Mouse (Mus musculus) stomach, postnatal 0 days (tissue): ENCODE results near the gene Gtf2ird1. TPM values are rescaled to one million over a fixed set of nuclear protein-coding genes. Genes with fewer than 3 reads are reported as not detected.

Experiments used
- ATAC-seq: fragments of 200-750 bp; cut with Nextera tagmentation; 2 replicates; pipeline ENCODE4 v1.8.0; 2017; ENCODE audit not compliant: low FRiP score, low TSS enrichment
- DNase-seq: peaks from one replicate; pipeline ENCODE4 v3.0.0-alpha.2; 2016; ENCODE audit warnings: low spot score
- H3K27ac ChIP-seq: fragments of 300-500 bp; sonication (generic); replicated peaks from 2 replicates; pipeline ENCODE4 v1.5.1; 2014; ENCODE audit warnings: mild to moderate bottlenecking, control low read depth
- H3K27me3 ChIP-seq: fragments of 300-500 bp; sonication (generic); 2 replicates; pipeline ENCODE4 v1.6.1; 2014; ENCODE audit warnings: low read length; ENCODE audit not compliant: control insufficient read depth, insufficient read depth
- H3K36me3 ChIP-seq: fragments of 300-500 bp; sonication (generic); 2 replicates; pipeline ENCODE4 v1.6.1; 2014; ENCODE audit warnings: low read length, mixed read lengths; ENCODE audit not compliant: control insufficient read depth, insufficient read depth
- H3K4me1 ChIP-seq: fragments of 300-500 bp; sonication (generic); replicated peaks from 2 replicates; pipeline ENCODE4 v1.6.1; 2014; ENCODE audit warnings: antibody characterized with exemption; ENCODE audit not compliant: control insufficient read depth, insufficient read depth
- H3K4me2 ChIP-seq: fragments of 300-500 bp; sonication (generic); replicated peaks from 2 replicates; pipeline ENCODE4 v1.6.1; 2014; ENCODE audit warnings: low read depth, mild to moderate bottlenecking, control low read depth, moderate library complexity
- H3K4me3 ChIP-seq: fragments of 300-500 bp; sonication (generic); 2 replicates; pipeline ENCODE4 v1.5.1; 2014; ENCODE audit warnings: low read depth, low read length, control low read depth
- H3K9ac ChIP-seq: fragments of 300-500 bp; sonication (generic); 2 replicates; pipeline ENCODE4 v1.6.1; 2014; ENCODE audit warnings: mild to moderate bottlenecking, low read length, control low read depth, mixed read lengths
- H3K9me3 ChIP-seq: fragments of 300-500 bp; sonication (generic); 2 replicates; pipeline ENCODE4 v1.6.1; 2016; ENCODE audit warnings: low read length; ENCODE audit not compliant: control insufficient read depth
- CTCF ChIP-seq: IDR thresholded peaks from 2 replicates; pipeline ENCODE4 v1.5.1; 2016; ENCODE audit warnings: antibody characterized with exemption, low read depth, mild to moderate bottlenecking, moderate library complexity
- EP300 ChIP-seq: optimal IDR thresholded peaks from 2 replicates; pipeline ENCODE3; 2016; ENCODE audit warnings: antibody characterized with exemption
- WGBS: fragments of 180-500 bp; shearing (Covaris S2); extraction: QIAGEN DNeasy Blood & Tissue Kit; methylation state at CpG from one replicate; pipeline ENCODE4 v1.1.7; 2014; 5-methylcytosine and 5-hydroxymethylcytosine counted together
- polyA plus RNA-seq: library from polyadenylated mRNA; unstranded; fragments of >200 nt; fragmentation: Nextera tagmentation; extraction: Ambion mirVana; gene quantifications from 2 replicates; pipeline ENCODE4 v1.2.1, GENCODE M21; 2015

The Gtf2ird1 gene
- polyA plus RNA-seq, 1 experiment from 2014 or later, result 42.4 TPM

DNA sequence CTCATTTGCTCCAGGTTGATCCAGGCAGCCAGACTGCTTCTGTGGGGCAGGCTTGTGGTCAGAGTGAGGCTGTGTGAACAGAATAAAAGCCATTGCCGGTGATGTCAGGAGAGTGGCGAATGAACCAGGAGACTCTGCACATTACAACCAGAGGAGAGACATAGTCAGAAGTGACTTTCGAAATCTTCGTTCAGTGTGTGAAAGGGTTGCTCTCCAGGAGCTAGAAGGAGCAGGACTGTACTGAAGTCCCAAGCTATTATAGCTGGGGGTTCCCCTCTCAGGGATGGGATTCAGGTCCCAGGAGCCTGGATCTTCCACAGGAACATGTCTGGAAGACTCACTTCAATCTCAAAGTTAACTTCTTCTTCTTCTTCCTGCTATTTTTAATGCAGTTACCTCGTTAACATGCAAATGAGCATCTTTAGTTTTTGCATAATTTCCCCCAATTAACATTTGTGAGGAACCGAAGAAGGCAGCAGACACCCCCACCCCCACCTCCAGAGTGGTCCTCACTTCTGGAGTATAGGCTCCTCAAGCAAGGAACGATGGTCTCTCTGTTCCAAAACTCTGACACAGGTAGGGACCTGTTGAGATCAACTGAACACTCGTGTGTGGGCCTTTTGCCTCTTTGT lies 14.1 kb upstream of the Gtf2ird1 start:
- no peaks in the 10 kb centered on the region for H3K4me1 ChIP-seq
- no peaks in the 10 kb centered on the region for H3K36me3 ChIP-seq
- DNase-seq (no peak), ATAC-seq (no peak)
- no peak overlapping the region for H3K9ac ChIP-seq
- H3K27me3 ChIP-seq, result no peaks in the 10 kb centered on the region
- no peak for TF ChIP-seq CTCF
- TF ChIP-seq EP300, result no peak
- no peaks in the 10 kb centered on the region for H3K9me3 ChIP-seq
- no peak overlapping the region for H3K4me2 ChIP-seq
- H3K4me3 ChIP-seq, result no peak overlapping the region
- no peak overlapping the region for H3K27ac ChIP-seq
- 83% methylated on average over 8 of the region's 8 CpGs for WGBS

DNA sequence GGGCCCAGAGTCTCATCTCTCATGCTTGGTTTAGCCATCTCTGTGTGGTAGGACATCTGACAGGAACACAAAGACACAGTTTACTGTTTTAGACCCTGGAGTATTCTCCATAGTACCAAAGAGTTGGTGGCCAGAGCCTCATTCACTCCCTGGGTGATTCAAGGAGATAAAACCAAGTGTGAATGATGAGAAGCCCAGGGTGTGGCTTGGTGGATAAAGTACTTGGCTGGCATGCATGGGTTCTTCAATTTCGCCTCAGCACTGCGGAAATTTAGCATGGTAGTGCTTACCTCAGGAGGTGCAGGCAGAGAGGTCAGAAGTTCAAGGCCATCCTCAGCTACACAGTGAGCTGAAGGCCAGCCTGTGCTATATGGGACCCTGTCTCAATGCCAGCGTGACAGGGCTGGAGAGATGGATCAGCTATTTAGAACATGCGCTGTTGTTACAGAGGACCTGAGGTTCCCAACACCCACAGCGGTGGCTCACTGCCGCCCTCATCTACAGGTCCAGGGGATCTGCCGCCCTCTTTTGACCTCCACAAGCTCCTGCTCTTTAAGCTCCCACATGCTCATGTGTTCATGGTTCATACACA lies 13.1 kb upstream of the Gtf2ird1 start:
- no peak for TF ChIP-seq EP300
- TF ChIP-seq CTCF, result no peak
- 85% methylated on average over 7 of the region's 7 CpGs for WGBS
- Histone ChIP-seq H3K4me3 (no peak overlapping the region), H3K9ac (no peak overlapping the region), H3K27me3 (no peaks in the 10 kb centered on the region), H3K4me1 (no peaks in the 10 kb centered on the region), H3K4me2 (no peak overlapping the region), H3K36me3 (no peaks in the 10 kb centered on the region), H3K27ac (no peak overlapping the region), H3K9me3 (no peaks in the 10 kb centered on the region)
- ATAC-seq (no peak), DNase-seq (no peak)

DNA sequence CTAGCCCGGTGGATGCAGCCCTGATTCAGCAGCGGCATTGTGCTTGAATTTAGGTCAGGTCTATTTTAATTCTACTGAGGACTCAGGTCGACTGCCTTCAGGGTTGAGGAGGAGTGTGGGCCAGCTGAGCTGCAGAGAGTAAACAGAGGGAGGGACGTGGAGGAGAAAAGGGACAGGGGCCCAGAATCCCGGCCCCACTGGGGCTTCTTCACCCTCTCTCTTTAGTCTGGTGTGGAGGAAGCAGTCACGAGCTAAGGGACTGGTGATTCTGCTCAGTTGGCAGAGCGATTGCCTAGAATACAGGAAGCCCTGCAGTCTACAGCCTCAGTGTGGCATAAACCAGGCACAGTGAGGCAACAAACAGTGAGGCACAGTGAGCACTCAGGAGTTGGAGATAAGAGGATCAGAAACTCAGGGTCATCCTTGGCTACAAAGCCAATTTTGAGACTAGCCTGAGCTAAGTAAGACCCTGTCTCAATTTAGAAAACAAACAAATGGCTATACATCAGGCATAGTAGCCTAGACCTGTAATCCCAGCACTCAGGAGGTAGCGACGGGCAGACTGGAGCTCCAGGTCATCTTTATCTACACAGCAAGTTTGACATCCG lies 11.7 kb upstream of the Gtf2ird1 start:
- TF ChIP-seq EP300 (no peak), CTCF (no peak)
- no peak overlapping the region for H3K4me2 ChIP-seq
- ATAC-seq (no peak), DNase-seq (no peak)
- no peaks in the 10 kb centered on the region for H3K9me3 ChIP-seq
- H3K27ac ChIP-seq, result no peak overlapping the region
- H3K4me3 ChIP-seq, result no peak overlapping the region
- no peaks in the 10 kb centered on the region for H3K36me3 ChIP-seq
- 58% methylated on average over 10 of the region's 10 CpGs for WGBS
- H3K27me3 ChIP-seq, result no peaks in the 10 kb centered on the region
- no peak overlapping the region; the same call in 1 of the 2 replicates for H3K9ac ChIP-seq
- H3K4me1 ChIP-seq, result no peaks in the 10 kb centered on the region

DNA sequence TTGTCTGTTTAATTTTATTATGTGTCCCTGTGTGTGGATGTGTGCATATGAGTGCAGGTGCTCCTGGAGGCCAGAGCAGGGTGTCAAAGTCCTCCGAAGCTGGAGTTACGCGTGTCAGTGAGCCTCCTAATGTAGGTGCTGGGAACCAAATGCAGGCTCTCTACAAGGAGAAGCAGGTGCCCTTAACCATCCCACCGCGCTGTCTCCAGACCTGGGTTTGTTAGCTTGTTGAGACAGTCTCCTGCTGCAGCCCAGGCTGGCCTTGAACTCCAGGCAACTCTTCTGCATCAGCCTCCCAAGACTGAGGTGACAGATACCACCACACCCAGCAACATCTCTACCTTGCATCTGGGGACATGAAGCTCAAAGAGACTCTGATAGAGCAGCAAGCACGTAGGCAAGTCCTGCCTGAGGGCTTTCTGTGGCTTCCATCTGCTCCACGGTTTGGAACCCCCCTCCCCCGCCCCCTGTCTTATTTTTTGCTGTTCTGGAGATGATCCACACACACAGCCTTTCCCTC lies 10.6 kb upstream of the Gtf2ird1 start:
- H3K4me2 ChIP-seq, result no peak overlapping the region
- no peak for TF ChIP-seq EP300
- TF ChIP-seq CTCF, result no peak
- H3K27ac ChIP-seq, result no peak overlapping the region

DNA sequence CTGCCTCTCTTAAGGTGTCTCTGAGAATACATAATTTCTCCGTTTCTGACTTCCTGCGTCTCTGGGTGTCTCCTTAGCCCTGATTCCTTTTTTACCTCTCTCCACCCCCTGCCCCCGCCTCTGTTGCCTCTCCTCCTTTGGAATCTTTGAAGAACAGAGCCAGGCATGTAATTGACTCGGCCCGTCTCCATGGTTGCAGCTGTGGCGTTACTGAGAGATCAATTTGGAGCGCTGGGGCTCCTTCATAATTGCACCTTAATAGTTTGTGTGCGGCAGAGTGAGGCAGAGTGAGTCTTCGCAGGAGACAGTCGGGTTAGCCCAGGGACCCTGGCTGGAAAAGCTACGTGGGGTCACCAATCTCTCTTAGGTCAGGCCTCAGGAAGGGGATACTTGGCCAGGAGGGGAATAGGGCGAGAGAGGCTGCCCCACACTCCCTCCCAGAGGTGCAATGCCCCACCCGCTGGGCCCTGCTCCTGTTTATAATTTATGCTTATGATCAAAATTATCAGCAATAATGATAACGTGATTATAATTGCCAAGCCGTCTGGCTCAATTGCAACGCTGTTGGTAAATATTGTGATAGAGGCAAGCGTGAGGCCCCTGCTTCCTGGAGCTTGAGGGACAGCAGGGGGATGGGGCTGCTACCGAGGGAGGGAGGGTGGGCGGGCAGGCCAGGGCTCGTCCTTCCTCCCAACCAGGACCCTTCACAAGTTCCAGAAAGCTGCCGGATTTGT lies 9.9 kb upstream of the Gtf2ird1 start:
- no peaks in the 10 kb centered on the region for H3K4me1 ChIP-seq
- no peak for TF ChIP-seq CTCF
- no peak for TF ChIP-seq EP300
- no peak for DNase-seq
- H3K4me2 ChIP-seq, result no peak overlapping the region
- H3K36me3 ChIP-seq, result no peaks in the 10 kb centered on the region
- 31% methylated on average over 21 of the region's 21 CpGs for WGBS
- no peaks in the 10 kb centered on the region for H3K27me3 ChIP-seq
- H3K4me3 ChIP-seq, result no peak overlapping the region
- ATAC-seq, result no peak
- 0 out of 2 replicates have a peak overlapping the region, but pooled peaks have one; percentile 18 for H3K9ac ChIP-seq
- no peak overlapping the region for H3K27ac ChIP-seq
- H3K9me3 ChIP-seq, result no peaks in the 10 kb centered on the region

More for the DNA sequence above, 10.6 kb upstream of the Gtf2ird1 start:
- Histone ChIP-seq H3K4me1 (no peaks in the 10 kb centered on the region), H3K9ac (no peak overlapping the region), H3K27me3 (no peaks in the 10 kb centered on the region), H3K4me3 (no peak overlapping the region), H3K9me3 (no peaks in the 10 kb centered on the region), H3K36me3 (no peaks in the 10 kb centered on the region)
- WGBS, result 64% methylated on average over 8 of the region's 8 CpGs
- ATAC-seq, result no peak
- no peak for DNase-seq
